Mouse (Mus musculus): ENCODE data around the gene Gm17651. TPM values are rescaled to one million over a fixed set of nuclear protein-coding genes. Genes with fewer than 3 reads are reported as not detected.

The Gm17651 gene
- total RNA-seq, 2 experiments from 2014 or later: not detected

- intact Hi-C loops (cut with DNase I; ENCODE audit: low total_unique reads): no loop called here
- DNase-seq: peak; percentile 61
Measured at GRCm38 (mm10) chr3:97634288-97634761, 40.2 kb downstream of the Gm17651 start.

- no peak for DNase-seq
- intact Hi-C loops (cut with DNase I; ENCODE audit: low total_unique reads): no loop called here
Measured at GRCm38 (mm10) chr3:97633456-97633855, 41.0 kb downstream of the Gm17651 start.

DNA sequence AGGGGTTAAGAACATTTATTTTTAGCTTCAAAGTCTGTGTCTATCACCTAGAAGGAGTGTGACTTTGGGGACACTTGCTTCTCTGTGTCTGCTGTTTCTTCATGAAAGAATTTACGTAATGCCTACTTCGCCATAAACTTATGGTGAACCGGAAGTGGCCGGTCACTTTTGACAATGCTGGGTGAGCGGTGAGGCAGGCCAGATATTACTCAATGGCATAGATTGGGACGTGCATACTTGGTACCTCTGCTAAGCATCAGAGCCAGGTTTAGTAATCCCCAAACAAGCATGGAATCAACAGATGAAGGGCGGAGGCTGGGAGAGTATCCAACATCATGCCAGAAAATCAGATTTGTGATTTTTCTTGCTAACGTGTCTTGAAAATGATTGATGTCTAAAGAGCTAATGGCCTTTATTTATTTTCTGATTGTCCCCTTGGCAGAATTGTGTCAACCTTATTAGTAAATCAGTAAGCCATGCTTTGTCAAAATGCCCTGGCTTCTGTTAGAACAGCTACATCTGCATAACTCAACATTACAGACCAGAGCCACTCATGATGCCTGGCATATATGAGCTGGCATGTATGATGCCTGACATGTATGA is 43.1 kb downstream of the Gm17651 start:
- intact Hi-C loops (cut with DNase I; ENCODE audit: low total_unique reads): no loop called here
- DNase-seq: no peak

DNA sequence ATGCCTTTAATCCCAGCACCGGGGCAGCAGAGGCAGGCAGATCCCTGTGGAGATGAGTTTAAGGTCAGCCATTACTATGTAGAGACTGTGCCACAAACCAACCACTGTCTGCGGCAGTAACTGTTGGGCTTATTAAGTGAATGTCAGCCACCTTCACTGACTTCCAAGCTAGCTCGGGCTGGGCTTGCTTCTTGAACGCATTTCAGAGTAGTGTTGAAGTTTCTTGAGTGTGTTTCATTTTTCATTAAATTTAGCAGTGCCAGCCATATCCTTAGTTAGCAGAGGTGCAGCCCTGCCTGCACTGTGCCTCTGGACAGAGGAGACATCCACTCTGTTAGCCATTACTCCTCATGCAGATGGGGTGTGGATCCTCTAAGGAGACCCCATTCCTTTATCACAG is 43.7 kb downstream of the Gm17651 start:
- no peak for DNase-seq
- intact Hi-C loops (cut with DNase I; ENCODE audit: low total_unique reads): no loop called here

DNA sequence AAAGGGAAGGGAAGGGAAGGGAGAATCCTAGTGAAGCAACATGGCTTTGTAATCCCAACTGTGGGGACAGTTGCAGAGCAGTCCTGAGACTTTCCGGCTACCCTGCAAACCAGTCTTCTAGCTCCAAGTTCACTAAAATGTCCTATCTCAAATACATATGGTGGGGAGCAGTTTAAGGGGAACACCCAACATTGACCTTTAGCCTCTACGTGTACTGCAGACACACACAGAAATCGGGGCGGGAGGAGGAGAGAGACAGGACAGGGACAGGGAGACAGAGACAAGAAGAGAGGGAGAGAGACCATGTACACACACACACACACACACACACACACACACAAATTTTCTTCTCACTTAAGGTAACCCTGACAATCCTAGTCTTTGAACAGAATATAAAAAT is 44.6 kb downstream of the Gm17651 start:
- intact Hi-C loops (cut with DNase I; ENCODE audit: low total_unique reads): no loop called here
- DNase-seq: no peak

DNA sequence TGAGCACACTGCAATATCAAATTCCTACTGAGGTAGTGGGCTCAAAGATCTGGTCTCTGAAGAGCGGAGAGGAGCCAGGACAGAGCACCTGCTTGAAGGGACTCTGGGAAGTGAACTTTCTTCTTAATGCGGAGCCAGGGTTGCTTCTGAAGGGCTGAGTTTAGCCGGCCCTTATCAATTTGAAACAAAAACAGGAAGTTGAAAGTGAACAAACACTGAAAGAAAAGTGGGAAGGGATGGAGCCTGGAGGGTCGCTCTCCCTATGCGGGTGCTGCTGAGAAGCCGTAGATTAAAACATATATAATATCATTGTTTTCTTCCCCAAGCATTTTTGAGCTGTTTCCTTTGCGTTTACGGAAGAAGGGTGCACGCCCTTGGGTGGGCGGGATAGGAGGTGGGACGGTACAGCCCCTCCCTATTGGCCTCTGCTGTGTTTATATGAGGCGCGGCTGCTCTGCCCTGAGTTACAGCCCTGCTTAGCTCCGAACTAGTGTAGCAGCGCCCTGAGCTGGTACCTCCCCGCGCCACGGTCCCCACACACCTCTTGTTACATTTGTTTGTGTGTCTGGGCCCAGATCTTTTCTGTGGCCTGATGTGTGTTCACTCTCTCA is 46.0 kb downstream of the Gm17651 start, which contains the start of gene Fmo5:
Gene Fmo5 (plus strand): TSS at position 414 of the 611 bp plus-strand sequence.
- intact Hi-C loops (cut with DNase I; ENCODE audit: low total_unique reads): no loop called here
- DNase-seq: peak; percentile 71

DNA sequence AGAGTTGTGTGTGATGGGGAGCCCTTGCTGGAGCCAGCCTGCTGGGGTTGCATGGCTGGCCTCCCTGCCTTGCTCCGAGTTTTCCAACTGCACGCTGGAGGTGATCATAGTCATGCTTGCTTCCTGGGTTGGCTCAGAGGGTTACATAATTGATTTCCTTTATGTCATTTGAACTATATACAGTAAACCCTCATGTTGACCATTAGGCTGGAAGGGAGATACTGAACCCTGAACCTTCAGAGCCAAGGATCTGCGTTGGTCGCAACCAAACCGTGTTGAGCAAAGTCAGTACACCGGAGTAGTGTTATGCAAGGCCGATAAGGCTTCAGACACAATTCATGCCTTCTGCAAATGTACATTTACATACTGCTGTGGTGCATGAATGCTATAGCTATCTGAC is 46.6 kb downstream of the Gm17651 start:
- intact Hi-C loops (cut with DNase I; ENCODE audit: low total_unique reads): no loop called here

DNA sequence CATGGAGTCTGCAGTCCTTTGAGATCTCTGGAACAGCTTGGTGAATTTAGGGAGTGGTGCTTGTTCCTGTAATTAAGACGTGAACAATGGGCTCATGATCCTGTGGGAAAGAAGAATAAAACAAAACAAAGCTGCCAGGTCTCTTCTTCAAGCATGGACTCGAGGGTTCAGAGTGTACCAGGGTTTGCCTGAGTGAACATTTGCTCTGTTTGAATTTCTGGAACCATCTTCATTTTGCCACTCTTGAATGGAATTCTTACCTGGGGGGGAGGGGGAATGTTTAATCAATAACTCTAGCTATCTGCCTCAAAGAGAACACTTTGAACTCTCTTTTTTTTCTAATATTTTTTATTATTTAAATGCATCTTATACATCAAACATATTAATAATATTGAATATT is 49.9 kb downstream of the Gm17651 start:
- DNase-seq: no peak
- intact Hi-C loops (cut with DNase I; ENCODE audit: low total_unique reads): no loop called here

More for the DNA sequence above, 46.6 kb downstream of the Gm17651 start:
- DNase-seq: no peak

Small RNAs within 50 kb of the gene (microRNA-seq; reads per million reads assigned to microRNA genes)
- gene Mir7225: 0 reads per million in 2 experiments

Other genes starting within 250 kb of the Gm17651 start
- gene Chd1l, start 64.5 kb downstream of the Gm17651 start, total RNA-seq (2021): 10 to 100 TPM in 1 of 2 experiments, 1 to 10 TPM in 1; 10.0 to 11.2 TPM
- gene Fmo5, start 45.9 kb downstream of the Gm17651 start, total RNA-seq (2021): 1 to 10 TPM; 3.8 to 4.1 TPM
- gene Prkab2, start 16.5 kb downstream of the Gm17651 start, total RNA-seq (2021): 10 to 100 TPM; 65.3 to 69.8 TPM
- gene Pde4dip, start 214.0 kb upstream of the Gm17651 start, total RNA-seq (2021): 1,000 to 10,000 TPM; 1,779 to 1,961 TPM
- gene Sec22b, start 226.5 kb upstream of the Gm17651 start, total RNA-seq (2021): 10 to 100 TPM; 30.6 to 31.4 TPM

Measured in gastrocnemius, postnatal 14 days (tissue).